ENCODE assay signal across 19 mouse cellular contexts in genomic region chr5:117390895-117391294, GRCm38 (mm10).
"Had no signal": no experiment of that assay in that cellular context is flagged by ENCODE, and none has a peak within 500 bp of the region (broad histone marks: within the 10 kb centered on the region; RNA-seq: fewer than 3 reads in every experiment).

No protein-coding gene starts in this region.

- H3K4me3 ChIP-seq: midbrain, embryonic 10.5 days; midbrain, embryonic 12.5 days; myocyte; neural tube, embryonic 12.5 days had no signal

- ATAC-seq: midbrain, embryonic 16.5 days had no signal

- H3K9me3 ChIP-seq: neural tube, embryonic 12.5 days had no signal

- H3K27me3 ChIP-seq: midbrain, embryonic 12.5 days; neural tube, embryonic 12.5 days had no signal

- H3K36me3 ChIP-seq: midbrain, embryonic 12.5 days; neural tube, embryonic 12.5 days had no signal

- DNase-seq: lung, adult 18-20 months; lung, embryonic 14.5 days; lung, postnatal 10 days; lung, postnatal 4 days; midbrain, embryonic 14.5 days; retina, postnatal 1 day; right cerebral cortex, adult 18-20 months; right cerebral cortex, postnatal 25 days; right cerebral cortex, postnatal 4 days; spleen, adult 18-20 months; thymus, adult 18-20 months; thymus, postnatal 14 days; thymus, postnatal 36 days had no signal

- H3K27ac ChIP-seq: liver, embryonic 14.5 days; midbrain, embryonic 10.5 days; midbrain, embryonic 12.5 days; neural tube, embryonic 12.5 days had no signal
